Mouse (Mus musculus) frontal cortex, adult (tissue): Measurements from ENCODE around the gene Laptm5.

Source experiments
- ATAC-seq: cut with Nextera tagmentation; 2 replicates; pipeline ENCODE4 v1.9.2; 2017; ENCODE audit warnings: mild to moderate bottlenecking, moderate library complexity, mixed read lengths; ENCODE audit not compliant: low TSS enrichment

Gene Laptm5

DNA sequence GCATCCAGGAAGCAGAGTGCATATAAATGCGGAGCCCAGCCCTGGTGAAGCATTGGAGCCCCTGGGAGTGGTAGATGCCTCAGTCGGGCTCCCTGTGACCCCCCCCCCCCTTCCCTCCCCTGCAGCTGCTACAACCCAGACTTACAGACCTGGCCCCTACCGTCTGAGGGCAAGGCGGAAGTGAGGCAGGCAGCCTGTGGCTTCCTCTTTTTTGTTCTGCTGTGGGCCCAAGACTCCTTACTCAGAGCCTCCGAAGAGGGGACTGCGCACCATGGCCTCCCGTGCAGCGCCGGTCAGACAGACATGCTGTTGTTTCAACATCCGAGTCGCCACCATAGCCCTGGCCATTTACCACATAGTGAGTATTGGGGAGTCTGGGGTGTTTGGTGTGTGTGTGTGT is at the start of gene Laptm5:
Gene Laptm5 (plus strand): TSS at position 49 of the 400 bp plus-strand sequence.
- no peak for ATAC-seq

DNA sequence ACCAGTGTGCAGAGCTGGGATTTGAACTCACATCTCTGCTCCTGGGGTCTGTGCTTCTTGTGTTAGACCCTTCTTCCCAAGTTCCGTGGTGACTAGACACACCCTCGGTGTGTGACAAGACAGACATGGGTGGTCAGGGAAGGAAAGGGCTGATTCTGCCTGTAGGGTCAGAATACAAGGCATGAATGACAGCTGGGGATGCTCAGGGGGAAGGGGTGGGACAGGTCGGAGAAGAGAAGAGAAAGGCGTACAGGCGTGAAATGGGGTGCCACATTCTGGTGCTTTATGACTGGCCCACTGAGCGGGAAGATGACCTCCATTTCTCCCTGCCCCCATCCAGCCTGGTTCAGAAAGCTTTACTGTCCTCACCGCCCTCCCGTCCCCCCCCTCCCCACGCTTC is 47.5 kb upstream of the Laptm5 start:
- no peak for ATAC-seq

DNA sequence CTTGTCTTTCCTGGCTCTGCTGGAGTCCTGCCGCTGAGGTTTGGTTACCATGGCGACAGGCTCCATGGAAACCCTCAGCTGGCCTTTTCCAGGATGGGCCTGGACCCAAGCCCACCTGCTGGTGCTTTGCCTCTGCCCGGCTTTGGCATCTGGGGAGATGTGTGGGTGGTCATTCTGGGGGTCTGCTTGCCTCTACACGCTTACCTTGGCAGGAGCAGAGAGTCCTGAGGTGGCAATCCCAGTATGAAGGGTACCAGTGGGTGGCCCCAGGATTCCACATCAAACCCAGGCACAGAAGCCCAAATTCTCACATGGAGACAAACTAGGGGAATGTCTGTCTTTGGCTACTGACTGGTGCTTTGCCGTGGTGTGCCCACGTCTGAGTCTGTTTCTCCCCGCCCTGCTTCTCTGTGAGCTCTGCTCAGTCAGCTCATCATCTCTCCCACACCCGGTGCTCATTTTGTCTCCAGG is 47.0 kb upstream of the Laptm5 start:
- ATAC-seq = peak; percentile 80

DNA sequence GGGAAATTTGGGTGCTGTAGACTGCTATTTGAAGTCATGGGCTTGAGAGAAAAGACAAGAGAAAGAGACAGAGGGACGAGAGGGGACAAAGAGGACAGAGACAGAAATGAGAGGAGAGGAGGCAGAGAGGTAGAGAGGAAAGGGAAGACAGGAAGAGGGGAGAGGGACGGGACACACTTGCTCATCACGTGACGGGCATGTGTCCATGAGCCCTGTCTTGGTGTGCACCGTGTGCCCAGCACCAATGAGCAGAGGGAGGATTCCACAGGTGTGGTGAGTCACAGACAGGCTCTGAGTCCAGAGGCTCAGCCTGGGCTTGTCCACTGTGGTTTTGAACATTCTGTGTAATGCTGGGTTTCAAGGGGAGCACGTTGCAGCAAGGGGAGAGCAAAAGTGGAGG is 45.0 kb upstream of the Laptm5 start:
- no peak for ATAC-seq

DNA sequence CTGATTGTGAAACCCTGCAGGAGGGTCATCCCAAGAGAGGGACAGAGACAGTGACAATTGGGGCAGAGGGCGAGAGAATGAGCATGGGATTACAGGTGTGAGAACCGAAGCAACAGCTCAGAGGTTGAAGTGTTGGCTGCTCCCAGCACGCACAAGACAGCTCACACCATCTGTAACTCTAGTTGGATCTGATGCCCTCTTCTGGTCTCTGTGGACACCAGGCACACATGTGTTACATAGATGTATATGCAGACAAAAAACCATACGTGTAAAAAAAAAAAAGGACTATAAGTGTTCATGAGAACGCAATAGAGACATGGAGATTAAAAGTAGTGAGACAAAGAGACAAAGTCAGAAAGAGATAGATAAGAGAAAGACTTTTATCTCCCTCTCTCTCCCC is 44.1 kb upstream of the Laptm5 start:
- ATAC-seq = no peak

DNA sequence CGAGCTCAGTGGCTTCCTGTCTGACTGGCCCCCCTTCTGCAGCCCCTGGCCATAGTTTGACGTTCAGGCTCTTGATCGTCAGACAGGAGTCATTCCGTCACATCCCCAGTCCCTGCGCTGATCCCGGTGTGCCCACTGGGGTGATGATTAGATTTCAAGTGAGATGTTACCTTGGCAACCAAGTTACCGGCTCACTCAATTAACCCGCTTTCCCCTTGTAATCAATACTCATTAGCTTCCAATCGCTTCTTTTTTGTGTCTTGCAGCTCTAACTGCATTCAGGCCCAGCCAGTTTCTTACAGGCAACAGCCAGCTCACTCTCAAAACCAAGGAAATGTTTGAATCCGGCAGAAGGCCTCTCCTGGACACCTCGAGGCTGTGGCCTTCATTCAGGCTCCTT is 40.5 kb upstream of the Laptm5 start:
- no peak for ATAC-seq

DNA sequence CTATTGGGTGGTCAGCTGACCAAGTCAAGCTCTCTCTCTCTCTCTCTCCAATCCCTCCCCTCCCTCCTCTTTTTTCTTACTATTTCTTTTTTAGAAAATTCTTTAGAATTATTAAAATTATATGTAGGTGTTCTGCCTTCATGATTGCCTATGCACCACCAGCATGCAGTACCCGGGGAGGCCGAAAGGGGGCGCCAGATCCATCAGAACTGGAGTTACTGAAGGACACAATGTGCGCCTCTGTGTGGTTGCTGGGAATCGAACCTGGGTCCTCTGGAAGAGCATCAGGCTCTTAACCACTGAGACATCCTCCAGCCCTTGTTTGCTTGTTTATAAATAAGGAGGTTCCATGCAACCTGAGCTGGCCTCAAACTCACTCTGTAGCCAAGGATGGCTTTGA is 39.5 kb upstream of the Laptm5 start:
- ATAC-seq = no peak

DNA sequence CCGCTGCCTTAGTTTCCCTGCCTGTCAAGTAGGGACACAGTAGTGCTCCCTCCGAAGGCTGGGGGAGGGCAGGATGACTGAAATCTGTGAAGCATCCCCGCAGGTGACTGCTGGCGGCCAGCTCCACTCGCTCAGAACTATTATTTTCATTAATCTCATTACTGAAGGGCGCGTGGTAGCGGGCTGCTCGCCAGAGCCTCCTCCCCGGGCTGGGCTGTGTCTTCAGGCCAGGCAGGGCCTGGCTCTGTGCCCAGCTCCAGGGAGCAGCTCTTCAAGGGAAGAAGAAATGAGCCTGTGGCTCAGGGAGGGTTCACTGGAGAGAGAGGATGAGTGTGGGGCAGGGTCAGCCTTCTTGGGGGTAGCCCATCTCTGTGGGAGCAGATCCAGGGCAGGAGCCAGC is 38.3 kb upstream of the Laptm5 start:
- no peak for ATAC-seq

DNA sequence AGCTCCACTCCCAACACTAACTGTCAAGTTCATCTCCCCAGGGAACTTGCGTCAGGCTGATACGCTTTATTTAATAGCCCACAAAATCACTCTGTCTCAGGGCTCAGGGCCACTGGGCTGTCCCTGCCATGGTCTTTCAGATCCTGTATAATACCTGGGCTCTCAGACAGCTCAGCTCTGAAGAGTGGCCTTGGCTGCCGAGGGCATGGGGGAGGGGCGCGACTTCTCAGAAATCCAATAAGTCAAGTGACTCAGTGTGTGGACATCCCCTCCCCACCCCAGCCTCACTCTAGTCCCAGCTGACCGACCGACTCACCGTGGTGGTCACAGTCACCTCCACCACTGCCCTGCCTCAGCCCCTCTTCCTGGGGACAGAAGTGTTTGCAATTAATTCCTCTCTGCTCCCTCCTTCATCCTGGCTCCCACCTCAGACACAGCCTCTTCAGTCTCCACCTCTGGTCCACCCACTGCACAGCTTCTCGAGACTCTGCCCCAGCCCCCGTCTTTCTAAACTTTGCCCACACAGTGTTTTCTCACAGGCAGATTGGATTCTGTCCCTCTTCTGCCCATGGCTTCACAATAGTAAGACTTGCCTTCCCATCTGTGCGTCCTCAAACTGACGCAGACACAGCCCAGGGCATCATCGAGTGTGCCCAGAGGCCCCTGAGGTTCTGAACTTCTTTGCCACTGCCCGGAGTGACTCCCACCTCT is 36.8 kb upstream of the Laptm5 start:
- peak; percentile 56 for ATAC-seq

GRCm38 (mm10) chr4:130878273-130879047 is 34.5 kb upstream of the Laptm5 start:
- ATAC-seq = peak; percentile 78

DNA sequence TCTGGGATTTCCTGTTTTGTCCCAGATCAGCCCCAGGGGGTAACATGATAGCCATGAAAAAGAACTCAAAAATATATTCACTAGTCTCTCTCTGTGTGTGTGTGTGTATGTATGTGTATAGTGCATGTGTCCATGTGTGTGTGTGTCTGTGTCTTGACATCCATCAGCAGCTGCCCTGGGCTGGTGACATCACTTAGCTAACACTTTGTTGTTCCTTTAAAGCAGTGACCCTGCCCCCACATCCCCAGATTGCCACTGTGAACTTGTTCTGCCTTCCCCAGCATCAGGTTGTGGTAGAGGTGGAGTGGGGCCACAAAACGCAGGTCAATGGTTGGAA is 33.9 kb upstream of the Laptm5 start:
- no peak for ATAC-seq

DNA sequence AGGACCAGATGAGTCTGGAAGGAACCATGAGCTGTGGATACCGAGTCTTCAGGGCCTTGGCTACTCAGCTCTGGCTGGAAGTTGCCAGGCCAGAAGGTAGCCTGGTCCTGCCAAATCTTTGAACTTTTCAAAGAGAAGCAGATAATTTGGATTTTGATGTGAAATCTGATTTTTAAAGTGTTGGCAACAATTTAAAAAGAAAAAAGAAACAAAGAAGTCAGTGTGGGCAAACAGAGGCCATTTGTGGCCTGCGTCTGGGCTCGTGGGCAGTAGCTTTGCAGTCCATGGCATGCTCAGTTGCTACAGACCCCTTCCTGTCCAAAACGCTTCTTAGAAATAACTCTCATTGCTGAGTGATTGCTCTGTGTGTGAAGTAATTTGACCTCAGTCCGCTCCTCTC is 31.6 kb upstream of the Laptm5 start:
- no peak for ATAC-seq

DNA sequence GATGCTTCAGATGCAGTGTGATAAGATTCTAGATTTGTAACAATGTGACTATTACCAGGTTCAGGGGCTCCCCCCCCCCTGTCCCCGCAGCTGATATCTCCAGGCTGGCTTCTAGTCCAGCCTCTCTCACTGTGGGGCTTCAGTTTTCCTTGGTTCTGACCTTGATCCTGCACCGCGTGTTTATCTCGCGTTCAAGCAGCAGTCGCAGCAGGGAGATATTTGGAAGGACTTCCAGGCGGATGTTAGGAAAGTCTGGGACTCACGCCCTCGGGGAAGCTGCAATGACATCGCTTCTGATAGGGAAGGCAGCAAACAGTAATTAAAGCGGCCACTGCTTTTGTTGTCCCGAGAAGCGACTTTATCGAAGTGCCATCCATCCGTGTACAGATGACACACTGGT is 30.2 kb upstream of the Laptm5 start:
- no peak for ATAC-seq

- no peak for ATAC-seq
These were observed 28.9 kb upstream of the Laptm5 start for GRCm38 (mm10) chr4:130883820-130884533.

GRCm38 (mm10) chr4:130887148-130887745 is 25.7 kb upstream of the Laptm5 start:
- ATAC-seq = no peak

DNA sequence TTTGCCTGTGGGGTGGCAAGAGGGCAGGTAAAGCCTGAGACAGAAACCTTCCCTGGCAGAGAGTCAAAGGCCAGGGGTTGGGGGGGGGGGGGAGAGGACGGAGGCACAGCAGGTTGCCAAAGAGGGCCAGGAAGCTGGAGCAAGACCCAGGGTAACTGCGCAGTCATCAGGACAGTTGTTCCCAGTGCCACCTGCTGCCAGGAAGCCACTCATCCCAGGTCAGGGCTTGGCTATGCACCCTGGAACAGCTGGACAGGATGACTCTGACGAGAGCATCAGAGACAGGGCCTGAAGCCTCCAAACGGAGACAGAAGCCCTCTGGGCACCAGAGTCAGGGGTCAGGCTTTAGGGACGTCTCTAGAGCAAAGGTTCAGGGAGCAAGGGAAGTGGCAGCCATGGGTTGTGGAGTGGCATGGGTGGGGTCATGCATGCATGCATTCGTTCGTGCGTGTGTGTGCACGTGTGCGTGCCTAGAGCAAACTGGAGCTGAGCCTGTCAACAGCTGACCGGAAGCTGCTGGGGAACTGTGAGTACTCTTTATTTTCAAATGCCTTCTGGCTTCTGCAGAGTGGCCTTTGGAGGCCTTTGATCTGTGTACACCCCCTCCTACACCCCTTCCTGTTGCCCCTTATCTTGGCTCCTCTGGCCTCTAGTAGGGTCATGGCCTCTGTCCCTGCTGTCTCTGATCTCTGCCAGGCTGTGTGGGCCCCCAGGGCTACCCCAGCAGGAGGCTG is 23.0 kb upstream of the Laptm5 start:
- ATAC-seq = no peak

GRCm38 (mm10) chr4:130890511-130890840 is 22.4 kb upstream of the Laptm5 start:
- no peak for ATAC-seq

DNA sequence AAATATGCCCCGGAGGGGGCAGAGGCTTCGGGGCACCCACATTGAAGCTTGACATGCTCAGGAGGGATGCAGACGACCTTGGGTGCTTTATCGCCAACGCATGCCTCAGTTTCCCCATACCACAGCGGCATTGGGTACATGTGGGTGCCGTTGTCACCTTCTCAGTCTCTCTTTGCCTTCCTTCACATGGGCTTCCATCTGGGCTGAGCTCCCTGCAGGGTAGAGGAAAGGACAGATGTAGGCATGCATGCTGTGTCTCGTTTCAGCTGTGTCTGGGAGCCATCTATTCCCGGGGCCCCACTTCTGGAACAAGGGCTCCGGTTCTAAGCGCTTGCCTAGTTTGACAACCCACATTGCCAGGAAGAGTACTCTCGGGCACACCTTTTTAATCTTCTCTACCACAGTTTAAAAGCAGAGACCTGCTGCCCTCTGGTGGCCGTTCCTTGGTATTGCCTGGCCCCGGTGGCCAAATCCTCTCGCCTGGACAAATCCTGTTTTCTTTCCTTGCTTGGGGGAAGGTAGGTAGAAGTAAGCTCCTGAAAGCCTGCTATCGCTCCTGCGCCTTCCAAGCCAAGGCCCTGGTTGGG is 20.8 kb upstream of the Laptm5 start:
- peak; percentile 72 for ATAC-seq

DNA sequence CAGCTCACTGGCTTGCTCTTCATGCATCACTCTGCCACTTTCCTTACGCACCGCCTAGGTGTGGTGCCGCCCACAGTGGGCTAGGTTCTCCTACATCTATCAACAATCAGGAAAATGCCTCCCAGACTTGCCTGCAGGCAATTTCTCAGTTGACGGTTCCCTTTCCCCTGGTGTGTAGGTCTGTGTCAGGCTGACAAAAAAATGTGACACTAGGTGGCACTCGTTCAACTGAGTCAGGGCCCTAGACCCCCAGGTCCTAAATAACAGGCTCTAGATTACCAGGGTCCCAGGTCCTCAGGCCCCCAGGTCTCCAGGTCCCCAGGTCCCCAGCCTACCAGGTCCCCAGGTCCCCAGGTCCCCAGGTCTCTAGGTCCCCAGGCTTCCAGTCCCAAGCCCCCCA is 19.2 kb upstream of the Laptm5 start:
- ATAC-seq = no peak

GRCm38 (mm10) chr4:130895701-130896100 is 17.2 kb upstream of the Laptm5 start:
- ATAC-seq = no peak

- no peak for ATAC-seq
These were observed 16.6 kb upstream of the Laptm5 start for GRCm38 (mm10) chr4:130896372-130896771.
